Mouse (Mus musculus): Measurements from ENCODE around the gene Grm1. TPM values are rescaled to one million over a fixed set of nuclear protein-coding genes. Genes with fewer than 3 reads are reported as not detected.
A peak's percentile ranks its signal among the peaks of the same experiment; 100 is the strongest.

The Grm1 gene
- total and polyA plus RNA-seq, 2 experiments from 2014 or later: 14.8 to 30.1 TPM

DNA sequence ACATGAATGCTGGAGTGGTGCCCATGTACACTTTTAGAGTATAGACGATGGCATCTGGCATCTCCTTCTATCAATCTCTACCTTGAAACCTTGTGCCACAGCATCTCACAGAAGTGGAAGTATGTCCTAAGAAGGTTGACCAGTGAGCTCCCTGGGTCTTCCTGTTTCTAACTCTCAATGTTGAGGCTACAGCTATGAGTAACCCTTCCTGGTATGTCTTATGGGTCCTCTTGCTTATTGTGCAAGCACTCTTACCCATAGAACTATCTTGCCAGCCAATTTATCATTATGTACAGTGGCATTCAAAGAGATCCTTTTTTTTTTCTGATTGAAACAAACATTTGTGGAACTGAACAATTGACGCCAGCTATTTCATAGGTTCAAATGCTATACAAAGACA, 340.0 kb downstream of the Grm1 start:
- H3K27me3 ChIP-seq (ENCODE audit: insufficient read depth, low read length): no peaks in the 10 kb centered on the region
- WGBS: 95% methylated on average over 2 of the region's 2 CpGs
- ATAC-seq (ENCODE audit: low FRiP score) (no peak), DNase-seq (ENCODE audit: low spot score) (no peak)
- H3K4me3 ChIP-seq (ENCODE audit: low read depth, low read length): no peak overlapping the region
- TF ChIP-seq CTCF (IDR thresholded peaks at IDR 0.05): no peak
- no peak overlapping the region for H3K9ac ChIP-seq (replicated peaks; ENCODE audit: low read length, poor library complexity, severe bottlenecking)
- no peaks in the 10 kb centered on the region for H3K9me3 ChIP-seq (ENCODE audit: low read length)
- H3K4me1 ChIP-seq (ENCODE audit: insufficient read depth, low read length): no peaks in the 10 kb centered on the region
- no peak overlapping the region for H3K4me2 ChIP-seq (ENCODE audit: low read depth, low read length, poor library complexity, severe bottlenecking)
- no peaks in the 10 kb centered on the region for H3K36me3 ChIP-seq (ENCODE audit: insufficient read depth, low read length)
- no peak overlapping the region for H3K27ac ChIP-seq (ENCODE audit: low read depth, low read length)

DNA sequence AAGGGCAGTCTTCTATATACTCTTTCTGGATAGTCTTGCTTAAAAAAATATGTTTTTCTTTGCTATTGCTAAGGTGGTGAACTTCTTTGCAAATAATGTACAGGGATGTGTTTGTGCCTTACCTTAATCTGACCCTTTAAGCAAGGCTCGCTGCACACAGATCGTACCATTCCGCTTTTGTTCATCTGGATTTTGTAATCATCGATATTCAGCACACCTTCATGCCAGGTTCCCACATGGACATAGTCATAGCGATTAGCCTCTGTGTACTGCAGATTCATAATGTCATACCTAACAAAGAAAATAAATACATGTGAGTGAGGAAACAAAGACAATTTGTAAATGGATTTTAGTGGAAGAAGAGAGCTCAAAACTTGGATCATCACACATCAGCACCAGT, 340.8 kb downstream of the Grm1 start:
- Histone ChIP-seq H3K4me1 (ENCODE audit: insufficient read depth, low read length) (no peaks in the 10 kb centered on the region), H3K4me3 (ENCODE audit: low read depth, low read length) (no peak overlapping the region), H3K4me2 (ENCODE audit: low read depth, low read length, poor library complexity, severe bottlenecking) (no peak overlapping the region), H3K36me3 (ENCODE audit: insufficient read depth, low read length) (no peaks in the 10 kb centered on the region), H3K9me3 (ENCODE audit: low read length) (no peaks in the 10 kb centered on the region), H3K27ac (ENCODE audit: low read depth, low read length) (no peak overlapping the region), H3K9ac (replicated peaks; ENCODE audit: low read length, poor library complexity, severe bottlenecking) (no peak overlapping the region), H3K27me3 (ENCODE audit: insufficient read depth, low read length) (no peaks in the 10 kb centered on the region)
- WGBS: 94% methylated on average over 5 of the region's 5 CpGs
- ATAC-seq (ENCODE audit: low FRiP score) (no peak), DNase-seq (ENCODE audit: low spot score) (no peak)
- TF ChIP-seq CTCF (IDR thresholded peaks at IDR 0.05): no peak

DNA sequence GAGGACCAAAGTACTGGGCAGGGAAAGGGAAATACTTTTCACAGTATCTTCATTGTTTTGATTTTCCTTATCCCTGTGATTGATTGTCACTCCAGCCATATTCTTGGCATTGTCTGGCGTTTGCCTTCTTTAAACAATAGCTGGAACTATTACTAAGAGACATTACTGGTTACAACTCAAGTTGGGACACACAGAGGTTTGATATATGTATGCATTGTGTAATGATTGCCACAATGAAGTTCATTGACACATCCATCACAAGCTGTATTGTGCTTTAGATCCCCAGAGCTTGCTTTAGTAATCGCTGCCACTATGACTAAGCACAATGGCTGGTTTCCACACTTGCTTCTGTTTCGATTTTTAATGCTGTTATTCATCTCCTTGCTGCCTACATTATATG, 341.4 kb downstream of the Grm1 start:
- Histone ChIP-seq H3K36me3 (ENCODE audit: insufficient read depth, low read length) (no peaks in the 10 kb centered on the region), H3K27ac (ENCODE audit: low read depth, low read length) (no peak overlapping the region), H3K9ac (replicated peaks; ENCODE audit: low read length, poor library complexity, severe bottlenecking) (no peak overlapping the region), H3K4me3 (ENCODE audit: low read depth, low read length) (no peak overlapping the region), H3K4me2 (ENCODE audit: low read depth, low read length, poor library complexity, severe bottlenecking) (no peak overlapping the region), H3K27me3 (ENCODE audit: insufficient read depth, low read length) (no peaks in the 10 kb centered on the region), H3K9me3 (ENCODE audit: low read length) (no peaks in the 10 kb centered on the region), H3K4me1 (ENCODE audit: insufficient read depth, low read length) (no peaks in the 10 kb centered on the region)
- no peak for DNase-seq (ENCODE audit: low spot score)
- no peak for TF ChIP-seq CTCF (IDR thresholded peaks at IDR 0.05)
- no peak for ATAC-seq (ENCODE audit: low FRiP score)
- 58% methylated on average over 3 of the region's 3 CpGs for WGBS

DNA sequence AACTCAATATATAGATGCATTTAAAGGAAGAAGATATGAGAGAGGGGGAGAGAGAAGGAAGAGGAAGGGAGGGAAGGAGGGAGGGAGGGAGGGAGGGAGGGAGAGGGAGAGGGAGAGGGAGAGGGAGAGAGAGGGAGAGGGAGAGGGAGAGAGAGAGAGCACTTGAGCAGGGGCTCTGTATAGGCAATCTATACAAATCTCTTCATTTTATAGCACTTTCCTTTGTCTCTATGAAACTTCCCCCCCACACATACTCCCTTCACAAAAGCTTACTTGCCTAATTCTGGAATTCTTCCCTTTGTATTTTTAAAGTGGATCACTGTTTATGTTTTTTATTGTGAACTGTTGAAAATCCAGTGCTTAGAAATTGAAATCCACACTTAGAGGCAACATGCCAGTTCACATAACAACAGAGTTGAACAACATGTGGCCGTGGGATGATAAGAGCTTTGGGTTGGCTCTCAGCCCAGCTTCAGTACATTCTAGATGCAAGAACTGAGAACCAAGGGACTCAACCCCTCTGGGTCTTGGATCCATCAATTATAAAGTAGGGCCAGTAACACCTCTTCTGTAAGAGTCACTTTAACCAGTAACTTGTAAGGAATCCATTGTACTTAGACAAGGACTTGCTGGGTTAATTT, 345.0 kb downstream of the Grm1 start:
- TF ChIP-seq CTCF (IDR thresholded peaks at IDR 0.05): no peak

DNA sequence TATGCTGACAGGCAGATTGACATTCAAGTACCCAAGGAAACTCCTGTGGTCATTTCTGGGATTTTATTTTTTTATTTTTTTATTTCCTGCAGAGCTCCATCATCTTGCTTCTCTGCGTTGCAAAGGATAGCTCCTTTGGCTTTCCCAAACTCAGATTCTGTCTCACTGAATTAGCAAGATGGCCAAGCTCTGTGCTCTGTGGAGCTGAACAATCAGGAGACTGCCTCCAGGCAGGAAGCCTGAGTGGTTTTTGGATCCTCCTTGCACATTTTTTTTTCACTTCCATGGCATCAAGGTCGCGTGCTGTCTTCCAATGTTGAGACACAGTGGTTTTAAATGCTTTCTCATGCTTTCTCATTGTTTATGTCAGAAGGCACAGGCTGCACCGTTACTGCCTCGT, 347.6 kb downstream of the Grm1 start:
- Histone ChIP-seq H3K4me2 (ENCODE audit: low read depth, low read length, poor library complexity, severe bottlenecking) (no peak overlapping the region), H3K27me3 (ENCODE audit: insufficient read depth, low read length) (no peaks in the 10 kb centered on the region), H3K4me1 (ENCODE audit: insufficient read depth, low read length) (no peaks in the 10 kb centered on the region), H3K4me3 (ENCODE audit: low read depth, low read length) (no peak overlapping the region), H3K9me3 (ENCODE audit: low read length) (no peaks in the 10 kb centered on the region), H3K9ac (replicated peaks; ENCODE audit: low read length, poor library complexity, severe bottlenecking) (no peak overlapping the region), H3K36me3 (ENCODE audit: insufficient read depth, low read length) (no peaks in the 10 kb centered on the region), H3K27ac (ENCODE audit: low read depth, low read length) (no peak overlapping the region)
- WGBS: 50% methylated on average over 5 of the region's 5 CpGs
- ATAC-seq (ENCODE audit: low FRiP score): no peak
- peak; percentile 59 for DNase-seq (ENCODE audit: low spot score)
- no peak for TF ChIP-seq CTCF (IDR thresholded peaks at IDR 0.05)

More for the DNA sequence above, 345.0 kb downstream of the Grm1 start:
- no peaks in the 10 kb centered on the region for H3K4me1 ChIP-seq (ENCODE audit: insufficient read depth, low read length)
- H3K4me3 ChIP-seq (ENCODE audit: low read depth, low read length): no peak overlapping the region
- H3K9me3 ChIP-seq (ENCODE audit: low read length): no peaks in the 10 kb centered on the region
- no peak overlapping the region for H3K27ac ChIP-seq (ENCODE audit: low read depth, low read length)
- WGBS: 56% methylated on average over 1 of the region's 1 CpGs
- no peak for ATAC-seq (ENCODE audit: low FRiP score)
- H3K4me2 ChIP-seq (ENCODE audit: low read depth, low read length, poor library complexity, severe bottlenecking): no peak overlapping the region
- DNase-seq (ENCODE audit: low spot score): peak; percentile 28
- no peak overlapping the region for H3K9ac ChIP-seq (replicated peaks; ENCODE audit: low read length, poor library complexity, severe bottlenecking)
- H3K27me3 ChIP-seq (ENCODE audit: insufficient read depth, low read length): no peaks in the 10 kb centered on the region
- H3K36me3 ChIP-seq (ENCODE audit: insufficient read depth, low read length): no peaks in the 10 kb centered on the region

DNA sequence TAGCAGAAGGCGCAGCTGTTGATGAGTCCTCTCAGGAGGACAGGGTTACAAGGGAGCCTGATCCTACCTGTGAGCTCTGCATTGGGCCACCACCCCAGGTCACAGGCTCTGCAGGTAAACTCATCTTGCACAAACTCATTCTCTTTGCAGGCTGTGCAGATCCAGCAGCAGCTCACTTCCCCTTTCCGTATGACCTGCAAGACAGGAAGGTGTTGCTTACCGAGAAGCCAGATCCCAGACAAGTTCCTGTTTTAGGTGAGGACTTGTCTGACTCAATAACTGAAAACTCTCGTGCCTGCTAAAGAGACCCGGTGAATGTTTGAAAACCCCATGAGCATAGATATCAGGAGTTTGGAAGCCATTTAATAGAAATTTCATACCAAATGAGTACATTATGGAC, 349.1 kb downstream of the Grm1 start:
- Histone ChIP-seq H3K4me2 (ENCODE audit: low read depth, low read length, poor library complexity, severe bottlenecking) (no peak overlapping the region), H3K4me3 (ENCODE audit: low read depth, low read length) (no peak overlapping the region), H3K36me3 (ENCODE audit: insufficient read depth, low read length) (no peaks in the 10 kb centered on the region), H3K27me3 (ENCODE audit: insufficient read depth, low read length) (no peaks in the 10 kb centered on the region), H3K27ac (ENCODE audit: low read depth, low read length) (no peak overlapping the region), H3K4me1 (ENCODE audit: insufficient read depth, low read length) (no peaks in the 10 kb centered on the region), H3K9me3 (ENCODE audit: low read length) (no peaks in the 10 kb centered on the region), H3K9ac (replicated peaks; ENCODE audit: low read length, poor library complexity, severe bottlenecking) (no peak overlapping the region)
- no peak for DNase-seq (ENCODE audit: low spot score)
- 88% methylated on average over 5 of the region's 5 CpGs for WGBS
- no peak for TF ChIP-seq CTCF (IDR thresholded peaks at IDR 0.05)
- ATAC-seq (ENCODE audit: low FRiP score): no peak
